Mouse (Mus musculus) frontal cortex, postnatal 14 days (tissue): ENCODE results near the gene Asrgl1.

Experiments used
- DNase-seq, 2 experiments: peaks; one replicate each; pipeline ENCODE4 v3.0.0; 2022; ENCODE audit warnings: low spot score in 2 of 2

Gene Asrgl1

DNA sequence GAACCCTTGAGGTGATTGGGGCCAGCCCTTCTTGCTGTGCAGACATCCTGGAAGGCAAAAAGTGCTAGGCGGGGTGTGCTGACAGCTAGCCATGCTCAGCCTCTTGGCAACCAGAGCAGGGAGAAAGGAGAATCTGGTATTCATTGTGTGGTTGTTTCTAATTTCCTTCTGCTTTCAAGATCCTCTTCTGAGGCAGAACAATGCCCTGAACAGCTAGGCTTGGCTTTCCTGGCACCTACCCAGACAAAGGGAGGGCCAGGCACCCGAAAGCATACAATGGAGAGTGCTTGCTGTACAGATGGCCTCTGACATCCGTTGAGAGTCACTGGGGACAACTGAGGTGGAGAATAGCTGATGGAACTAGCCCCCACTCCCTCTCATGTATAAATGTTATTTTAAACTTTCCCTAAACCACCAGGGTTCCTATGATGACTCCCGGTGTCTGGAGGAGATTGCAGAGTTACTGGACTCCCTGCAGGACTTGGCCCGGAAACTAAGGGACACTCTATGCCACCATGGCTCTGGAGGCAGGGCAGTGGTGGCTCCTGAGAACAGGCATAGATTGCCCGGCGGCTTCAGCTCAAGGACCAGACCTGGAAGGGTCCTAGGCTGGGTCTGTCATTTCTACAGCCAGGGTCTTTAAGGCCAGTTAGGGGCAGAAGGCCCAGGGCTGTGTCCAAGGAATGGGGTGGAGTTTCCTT is 63.8 kb downstream of the Asrgl1 start:
- no peak for DNase-seq

DNA sequence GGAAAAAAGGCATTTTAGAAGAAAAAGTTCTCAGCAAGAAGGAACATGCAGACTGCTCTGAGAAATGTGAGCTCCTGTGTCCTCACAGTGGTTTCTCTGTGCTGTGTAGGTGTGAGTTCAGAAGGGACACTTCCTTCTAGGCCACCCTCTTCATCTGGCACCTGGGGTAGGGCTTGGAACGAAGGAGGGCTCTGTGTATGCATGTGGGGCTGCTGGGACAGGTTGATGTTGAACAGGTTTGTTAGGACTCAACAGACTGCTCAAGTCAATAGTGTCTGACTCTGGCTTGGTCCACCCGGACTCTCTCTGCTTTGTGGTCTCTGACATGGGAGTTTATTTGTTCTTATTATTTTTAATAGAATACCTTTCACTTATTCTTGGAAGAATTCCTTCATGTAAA is 65.1 kb downstream of the Asrgl1 start:
- no peak for DNase-seq

DNA sequence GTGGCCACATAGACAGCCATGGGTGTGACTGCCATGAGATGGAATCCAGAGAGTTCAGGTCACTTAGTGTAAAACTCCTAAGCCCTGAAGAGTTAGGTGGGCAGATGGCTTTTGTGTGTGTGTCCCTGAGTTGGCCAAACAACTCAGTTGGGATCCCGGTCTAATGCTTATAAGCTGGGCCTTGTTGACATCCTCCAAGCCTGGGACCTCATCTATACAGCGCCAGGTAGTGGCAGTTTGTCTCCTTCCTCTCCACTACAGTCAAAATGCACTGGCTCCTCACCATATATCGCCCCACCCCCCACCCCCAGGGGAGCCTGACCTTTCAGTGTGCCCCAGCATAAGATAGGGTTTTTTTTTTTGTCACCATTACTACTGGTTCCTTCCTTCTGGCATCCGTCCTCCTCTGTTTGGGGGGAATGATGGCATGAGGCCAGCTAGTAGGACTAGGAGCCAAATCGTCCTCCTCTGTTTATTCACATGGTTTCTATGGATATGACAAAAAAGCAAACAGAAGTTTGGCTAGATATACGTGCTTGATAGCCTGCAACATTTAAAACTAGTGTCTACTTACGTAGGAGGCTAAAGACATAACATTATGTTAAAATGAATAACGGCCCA is 65.6 kb downstream of the Asrgl1 start:
- DNase-seq: no peak

DNA sequence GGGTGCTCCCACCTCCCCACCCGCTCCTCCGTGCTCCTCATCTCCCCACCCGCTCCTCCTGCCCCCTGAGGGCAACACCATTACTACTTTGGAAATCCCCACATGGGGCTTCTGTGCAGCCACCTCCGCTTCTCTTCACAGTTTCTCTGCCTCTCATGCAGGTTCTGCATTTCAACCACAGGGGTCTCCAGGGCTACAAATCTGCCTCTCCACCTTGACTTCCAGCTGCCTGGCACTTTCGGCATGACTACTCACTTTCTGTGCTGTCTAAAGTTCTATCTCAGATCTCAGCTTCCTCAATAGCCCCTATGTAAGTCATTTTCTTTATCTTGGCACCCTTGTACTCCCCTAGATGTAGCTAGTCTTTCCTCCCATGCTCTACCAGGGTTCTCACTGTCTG is 68.1 kb downstream of the Asrgl1 start:
- DNase-seq: no peak

DNA sequence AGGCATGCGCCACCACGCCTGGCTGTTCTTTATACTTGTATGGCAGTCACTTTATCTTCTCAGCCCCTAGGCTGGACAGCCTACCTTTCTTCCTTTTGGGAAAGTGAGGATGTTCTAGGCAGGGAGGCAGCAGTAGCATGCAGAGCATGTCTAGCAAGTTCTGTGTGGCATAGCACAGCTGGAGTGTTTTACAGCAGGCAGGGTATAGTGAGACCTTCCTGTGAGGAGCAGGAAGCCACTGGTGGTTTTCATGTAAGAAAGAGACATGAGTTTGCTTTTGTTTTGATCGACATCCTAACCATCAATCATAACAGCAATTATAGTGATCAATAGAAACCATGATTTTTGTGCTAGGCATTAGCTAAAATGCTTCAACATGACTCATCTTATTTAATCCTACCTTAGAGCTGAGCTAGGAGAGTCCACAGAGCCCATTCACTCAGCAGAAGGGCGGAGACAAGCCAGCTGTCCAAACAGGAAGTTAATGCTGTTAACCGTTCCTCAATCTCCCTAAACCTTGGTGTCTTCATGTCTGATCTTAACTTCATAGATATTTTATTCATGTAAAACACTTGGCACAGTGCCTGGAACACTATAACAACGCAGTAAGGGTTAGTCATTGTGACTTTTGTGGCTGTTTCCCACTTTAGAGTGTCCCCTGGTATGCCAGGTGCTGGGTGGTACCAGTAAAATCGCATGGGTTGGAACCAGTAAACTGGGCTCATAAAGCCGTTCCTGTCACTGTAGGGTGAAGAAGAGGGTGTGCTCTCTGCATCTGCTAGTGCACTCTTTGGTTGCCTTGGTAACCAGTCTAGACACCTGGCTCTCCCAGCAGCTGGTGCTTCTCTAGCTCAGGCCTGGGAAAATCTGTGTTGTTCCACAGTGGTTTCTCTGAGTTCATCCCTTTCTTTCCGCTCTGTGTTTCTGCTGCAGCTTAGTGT is 69.5 kb downstream of the Asrgl1 start:
- peak in 1 of 2 experiments; percentile 21 for DNase-seq

DNA sequence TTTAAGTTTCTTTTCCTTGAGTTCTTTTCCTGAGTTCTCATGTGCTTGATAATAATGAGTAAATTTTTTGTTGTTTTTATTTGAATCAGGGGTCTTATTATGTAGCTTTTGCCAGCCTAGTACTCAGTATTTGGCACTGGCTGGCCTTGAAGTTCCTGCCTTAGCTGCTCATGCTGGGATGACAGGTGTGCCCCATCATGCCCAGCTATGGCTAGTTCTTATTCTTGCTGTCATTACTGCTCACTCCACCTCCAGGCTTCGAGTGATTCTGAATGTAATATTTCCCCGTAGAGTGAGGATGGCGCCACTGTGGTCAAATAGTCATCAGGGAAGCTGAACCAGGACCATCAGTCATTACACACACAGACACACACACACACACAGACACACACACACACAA is 71.6 kb downstream of the Asrgl1 start:
- DNase-seq: no peak

DNA sequence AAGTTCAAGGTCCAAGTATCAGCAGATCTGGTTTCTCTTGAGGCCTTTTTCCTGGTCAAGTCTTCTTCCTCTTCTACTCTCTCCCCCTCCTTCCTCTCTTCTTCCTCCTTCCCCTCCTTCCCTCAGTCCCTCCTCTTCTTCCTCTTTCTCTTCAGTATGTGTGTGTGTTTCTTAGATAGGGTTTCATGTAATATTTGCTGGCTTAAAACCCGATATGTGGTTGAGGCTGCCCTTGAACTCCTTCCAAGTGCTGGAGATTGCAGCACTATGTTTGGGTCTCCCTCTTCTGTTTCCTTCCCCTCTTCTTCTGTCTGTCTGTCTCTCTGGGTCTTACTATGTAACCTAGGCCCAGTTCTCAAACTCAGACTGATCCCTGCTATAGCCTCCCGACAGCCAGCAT is 72.6 kb downstream of the Asrgl1 start:
- no peak for DNase-seq

DNA sequence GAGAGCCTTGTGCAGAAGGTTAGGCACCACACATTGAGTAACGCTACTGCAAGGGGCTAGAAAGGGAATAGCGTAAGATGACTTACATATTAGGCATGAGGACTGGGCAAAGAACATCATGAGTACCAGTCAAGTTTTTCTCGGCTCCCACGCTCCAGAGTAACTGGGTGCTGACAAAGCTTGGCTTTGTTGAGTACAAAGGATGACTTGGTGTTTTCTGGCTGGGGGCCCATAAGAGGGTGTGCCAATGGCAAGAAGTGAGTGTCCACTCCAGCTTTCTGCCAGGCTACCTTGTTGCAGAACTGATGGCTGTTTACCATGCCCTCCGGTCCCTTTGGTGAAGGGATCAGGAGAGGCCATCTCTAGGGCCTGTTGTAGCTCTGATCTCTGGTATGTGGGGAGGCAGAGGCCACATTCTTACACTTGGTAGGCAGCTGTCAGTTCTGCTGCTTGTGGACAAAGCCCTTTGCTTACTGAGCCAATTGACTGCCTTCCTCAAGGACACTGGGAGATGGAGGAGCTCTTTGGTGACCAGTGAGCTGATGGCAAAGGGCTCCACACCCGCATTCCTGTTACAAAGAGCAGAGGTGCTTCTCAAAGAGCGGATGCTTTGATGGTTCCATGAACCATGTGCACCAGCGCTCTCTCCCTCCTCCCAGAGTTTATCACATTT is 74.1 kb downstream of the Asrgl1 start:
- DNase-seq: no peak

DNA sequence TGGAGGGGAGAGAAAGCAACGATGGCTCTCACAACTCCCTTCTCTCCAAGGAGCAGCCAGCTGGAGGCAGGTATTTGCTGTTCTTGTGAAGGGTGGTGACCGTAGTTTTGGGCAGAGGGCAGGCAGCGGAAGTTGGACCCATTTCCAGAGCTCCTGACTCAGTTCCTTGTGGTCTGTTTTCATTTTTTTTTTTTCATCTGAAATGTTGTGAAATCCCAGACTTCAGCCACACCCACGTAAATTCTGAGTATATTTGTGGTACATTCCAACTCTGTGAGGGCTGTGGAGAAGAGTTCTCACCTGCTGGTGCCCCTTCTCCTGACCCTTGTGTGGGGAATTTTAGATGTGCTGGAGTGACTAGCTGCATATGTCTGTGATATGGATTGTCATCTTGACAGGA is 75.3 kb downstream of the Asrgl1 start:
- no peak for DNase-seq
